Mouse (Mus musculus) gastrocnemius, postnatal 25 days (tissue): ENCODE data around the gene C4b. TPM values are rescaled to one million over a fixed set of nuclear protein-coding genes. Genes with fewer than 3 reads are reported as not detected.
A peak's percentile ranks its signal among the peaks of the same experiment; 100 is the strongest.
"Not testable (repeated sequence)": the region's sequence is repeated elsewhere in the genome, so short reads cannot be mapped to it uniquely, and the experiment has no call there.

Source experiments
- DNase-seq: peaks from one replicate; pipeline ENCODE4 v3.0.0; 2022
- long read RNA-seq, 2 experiments: library from polyadenylated mRNA; stranded (forward); transcript quantifications; one replicate each; pipeline ENCODE4 v2.0.0; 2021
- total RNA-seq, 2 experiments: library from RNA; stranded (reverse); gene quantifications; 1 replicate in 1 of 2; 2 replicates in 1 of 2; pipeline ENCODE4 v1.2.3; 2021

C4b gene
- total RNA-seq: 10 to 100 TPM in 1 of 2 experiments, 1 to 10 TPM in 1; 1.1 to 22.1 TPM
- long read RNA-seq, experiment 1: 0 reads
- long read RNA-seq, experiment 2, partial matches to known transcripts: 3 of 3 reads
- long read RNA-seq, experiment 2, other reads (novel, unspliced or antisense): 0 of 3 reads

GRCm38 (mm10) chr17:34743719-34744118 lies at the start of gene C4b:
C4b (minus strand) TSS chr17:34743882.
- DNase-seq: no peak

- DNase-seq: no peak
Observed at GRCm38 (mm10) chr17:34777680-34778325, 34.1 kb upstream of the C4b start.

GRCm38 (mm10) chr17:34761471-34761870 lies 17.8 kb upstream of the C4b start:
- DNase-seq: no peak

GRCm38 (mm10) chr17:34746531-34746930 lies 2.8 kb upstream of the C4b start:
- DNase-seq: no peak

- DNase-seq: not testable (repeated sequence)
Observed at GRCm38 (mm10) chr17:34745166-34745565, 1.5 kb upstream of the C4b start.

GRCm38 (mm10) chr17:34744611-34745010 lies 929 bp upstream of the C4b start:
- not testable (repeated sequence) for DNase-seq

- no peak for DNase-seq
Observed at GRCm38 (mm10) chr17:34744206-34744605, 524 bp upstream of the C4b start.

- DNase-seq: no peak
Observed at GRCm38 (mm10) chr17:34740280-34740679, 3.4 kb downstream of the C4b start.

GRCm38 (mm10) chr17:34739708-34740107 lies 4.0 kb downstream of the C4b start:
- DNase-seq: not testable (repeated sequence)

GRCm38 (mm10) chr17:34737466-34737865 lies 6.2 kb downstream of the C4b start:
- not testable (repeated sequence) for DNase-seq

GRCm38 (mm10) chr17:34729779-34730553 lies 13.7 kb downstream of the C4b start:
- not testable (repeated sequence) for DNase-seq

GRCm38 (mm10) chr17:34729155-34729554 lies 14.5 kb downstream of the C4b start:
- not testable (repeated sequence) for DNase-seq

GRCm38 (mm10) chr17:34727887-34728286 lies 15.8 kb downstream of the C4b start:
- no peak for DNase-seq

- DNase-seq: no peak
Observed at GRCm38 (mm10) chr17:34723066-34723465, 20.6 kb downstream of the C4b start.

GRCm38 (mm10) chr17:34722238-34722637 lies 21.4 kb downstream of the C4b start:
- not testable (repeated sequence) for DNase-seq

- DNase-seq: not testable (repeated sequence)
Observed at GRCm38 (mm10) chr17:34719886-34720285, 23.8 kb downstream of the C4b start.

GRCm38 (mm10) chr17:34717401-34717800 lies 26.3 kb downstream of the C4b start:
- DNase-seq: no peak

GRCm38 (mm10) chr17:34716247-34716646 lies 27.4 kb downstream of the C4b start:
- DNase-seq: no peak

GRCm38 (mm10) chr17:34715451-34715850 lies 28.2 kb downstream of the C4b start:
- DNase-seq: not testable (repeated sequence)

- not testable (repeated sequence) for DNase-seq
Observed at GRCm38 (mm10) chr17:34714908-34715445, 28.7 kb downstream of the C4b start.

GRCm38 (mm10) chr17:34714181-34714907 lies 29.3 kb downstream of the C4b start:
- not testable (repeated sequence) for DNase-seq

- DNase-seq: peak; percentile 30
Observed at GRCm38 (mm10) chr17:34712951-34713350, 30.7 kb downstream of the C4b start.
